Mouse (Mus musculus) lung, postnatal 36 days (tissue): ENCODE results near the gene Gm11983.
"Not testable (repeated sequence)": the region's sequence is repeated elsewhere in the genome, so short reads cannot be mapped to it uniquely, and the experiment has no call there.

Experiments used
- DNase-seq: peaks from one replicate; pipeline ENCODE4 v3.0.0; 2022; ENCODE audit warnings: mixed read lengths

The Gm11983 gene

DNA sequence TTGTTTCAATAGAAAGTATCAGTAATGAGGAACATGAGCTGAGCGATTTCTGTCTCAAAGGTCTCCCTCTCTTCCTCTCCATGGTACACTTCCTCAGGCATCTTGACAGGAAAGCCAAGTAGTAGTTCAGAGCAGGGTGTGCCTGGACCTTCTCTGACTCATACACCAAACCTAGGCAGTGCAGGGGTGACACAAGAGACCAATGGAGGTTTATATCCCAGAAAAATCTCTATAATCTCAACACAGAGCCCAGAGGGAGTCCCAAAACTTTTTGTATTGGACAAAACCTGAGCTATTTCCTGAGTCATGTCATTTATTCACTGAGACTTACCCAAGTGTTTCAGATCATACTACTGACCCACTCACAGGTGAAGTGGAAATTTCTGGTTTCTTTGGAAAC lies at the start of gene Gm11983:
Gm11983 (minus strand) TSS at position 101 of the 400 bp plus-strand sequence.
- no peak for DNase-seq

GRCm38 (mm10) chr11:6883045-6883444 lies 45.6 kb upstream of the Gm11983 start:
- not testable (repeated sequence) for DNase-seq

- peak; percentile 23 for DNase-seq
Observed at GRCm38 (mm10) chr11:6881614-6882013, 44.2 kb upstream of the Gm11983 start.

GRCm38 (mm10) chr11:6877740-6878139 lies 40.3 kb upstream of the Gm11983 start:
- DNase-seq: no peak

DNA sequence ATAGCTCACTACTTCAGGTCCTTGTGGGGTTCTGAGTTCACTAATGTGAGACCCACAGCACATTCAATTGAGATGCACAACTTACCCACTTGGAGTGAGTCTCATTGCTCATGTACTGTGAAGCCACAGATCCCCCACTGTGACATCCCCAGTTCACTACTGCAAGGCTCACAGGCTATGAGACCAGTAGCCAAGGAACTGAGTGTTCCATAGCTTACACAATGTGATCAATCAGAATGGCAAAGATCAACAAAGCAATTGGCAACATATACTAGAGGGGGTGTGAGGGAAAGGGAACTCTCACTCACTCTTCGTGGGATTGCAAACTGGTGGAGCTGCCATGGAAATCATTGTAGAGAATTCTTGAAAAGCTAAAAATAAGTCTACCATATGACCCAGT lies 33.5 kb upstream of the Gm11983 start:
- no peak for DNase-seq

GRCm38 (mm10) chr11:6865536-6865935 lies 28.1 kb upstream of the Gm11983 start:
- DNase-seq: no peak

- no peak for DNase-seq
Observed at GRCm38 (mm10) chr11:6862185-6862584, 24.7 kb upstream of the Gm11983 start.

DNA sequence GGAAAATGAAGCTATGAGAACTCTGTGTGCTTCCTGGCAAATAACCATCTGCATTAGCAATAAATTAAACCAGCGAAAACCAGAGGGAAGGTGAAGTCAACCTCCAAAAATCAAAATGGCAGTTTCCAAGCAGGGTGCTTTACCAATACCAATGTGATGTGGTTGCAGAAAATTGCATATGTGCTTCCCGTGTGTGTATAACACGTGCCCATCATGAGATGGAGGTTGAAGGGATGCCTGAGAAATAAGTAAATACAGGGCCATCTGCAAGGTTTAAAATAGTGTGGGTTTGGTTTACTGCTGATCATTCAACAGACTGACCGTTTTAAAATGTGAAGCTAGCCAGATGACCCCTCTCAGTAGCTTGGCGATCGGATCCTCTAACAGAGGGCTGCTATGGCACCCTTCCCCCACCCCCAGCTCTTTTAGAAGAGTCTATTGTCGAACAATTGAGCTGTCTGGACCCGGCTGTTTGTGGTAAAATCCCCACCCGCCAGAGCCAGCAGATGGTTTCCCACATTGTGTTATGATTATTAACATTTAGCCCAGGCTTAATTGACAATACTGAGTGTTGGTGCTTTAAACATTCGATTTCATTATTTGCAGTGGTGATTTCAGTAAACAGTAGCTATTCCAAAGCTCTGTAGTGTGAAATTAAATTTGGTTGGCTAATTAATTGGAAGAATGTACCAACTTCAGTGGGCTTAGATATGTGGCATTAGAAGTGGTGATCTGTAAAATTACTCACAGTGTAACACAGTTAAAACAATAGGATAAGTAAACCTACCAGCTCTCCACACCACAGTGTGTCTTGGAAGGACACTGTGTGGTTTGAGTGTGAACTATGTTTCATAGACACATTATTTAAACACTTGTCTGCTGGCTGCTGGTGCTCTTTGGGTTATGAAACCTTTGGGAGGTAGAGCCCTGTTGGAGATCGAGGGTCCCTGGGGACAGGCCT lies 22.7 kb upstream of the Gm11983 start:
- no peak for DNase-seq

- DNase-seq: no peak
Observed at GRCm38 (mm10) chr11:6859096-6859495, 21.6 kb upstream of the Gm11983 start.

DNA sequence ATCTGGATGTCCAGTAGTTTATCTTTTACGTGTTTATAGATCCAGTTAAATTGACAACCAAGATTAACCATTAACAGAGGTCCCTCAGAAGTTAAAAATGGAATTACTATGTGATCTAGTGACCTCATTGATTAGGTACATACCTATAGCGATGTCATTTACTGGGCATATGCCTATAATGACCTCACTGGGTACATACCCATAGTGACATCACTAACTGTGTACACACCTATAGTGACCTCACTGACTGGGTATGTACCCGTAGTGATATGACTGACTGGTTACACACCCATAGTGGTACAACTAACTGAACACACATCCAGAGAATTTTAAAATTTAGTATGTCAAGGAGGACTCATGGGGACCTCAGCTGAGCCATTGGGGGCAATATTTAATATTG lies 18.5 kb upstream of the Gm11983 start:
- DNase-seq: no peak

GRCm38 (mm10) chr11:6853366-6853765 lies 15.9 kb upstream of the Gm11983 start:
- DNase-seq: not testable (repeated sequence)

- DNase-seq: no peak
Observed at GRCm38 (mm10) chr11:6843831-6844230, 6.4 kb upstream of the Gm11983 start.

DNA sequence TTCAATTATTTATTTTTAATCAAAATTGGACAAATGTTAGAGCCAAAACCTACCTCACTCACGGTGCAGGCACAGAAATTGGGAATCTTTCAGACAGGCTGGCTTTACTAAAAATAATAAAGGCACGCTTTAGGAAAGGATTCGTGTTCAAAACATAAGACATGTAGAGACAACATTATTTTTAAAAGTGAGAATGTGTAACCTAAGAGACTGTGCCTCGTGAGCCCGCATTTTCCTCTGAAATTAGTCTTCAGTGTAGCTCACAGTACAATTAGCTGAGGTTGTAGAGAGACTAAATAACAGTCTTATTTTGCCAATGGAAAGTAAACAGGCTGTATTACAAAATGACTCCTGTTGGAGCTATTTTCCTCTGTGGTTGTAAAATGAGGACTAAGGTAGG lies 4.7 kb upstream of the Gm11983 start:
- no peak for DNase-seq

DNA sequence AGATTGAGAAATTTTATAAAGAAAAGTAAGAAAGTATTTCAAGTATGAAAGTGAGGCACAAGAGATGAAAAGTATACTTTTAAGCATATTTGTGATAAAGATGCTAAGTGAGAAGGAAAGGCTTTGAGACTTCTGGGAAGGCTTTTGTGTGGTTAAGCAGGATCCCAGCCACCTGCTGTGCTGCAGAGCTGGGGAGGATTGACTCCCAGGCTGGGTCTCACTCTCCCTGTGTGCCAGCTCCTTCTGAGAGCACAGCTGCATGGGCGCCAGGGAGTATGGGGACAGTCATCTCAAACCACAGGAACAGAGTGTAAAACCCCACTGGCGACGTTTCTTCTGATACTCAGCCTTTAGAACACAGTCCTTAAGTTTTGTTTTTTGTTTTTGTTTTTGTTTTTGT lies 3.3 kb upstream of the Gm11983 start:
- no peak for DNase-seq

- DNase-seq: no peak
Observed at GRCm38 (mm10) chr11:6834636-6835035, 2.8 kb downstream of the Gm11983 start.

GRCm38 (mm10) chr11:6833731-6834130 lies 3.7 kb downstream of the Gm11983 start:
- no peak for DNase-seq

DNA sequence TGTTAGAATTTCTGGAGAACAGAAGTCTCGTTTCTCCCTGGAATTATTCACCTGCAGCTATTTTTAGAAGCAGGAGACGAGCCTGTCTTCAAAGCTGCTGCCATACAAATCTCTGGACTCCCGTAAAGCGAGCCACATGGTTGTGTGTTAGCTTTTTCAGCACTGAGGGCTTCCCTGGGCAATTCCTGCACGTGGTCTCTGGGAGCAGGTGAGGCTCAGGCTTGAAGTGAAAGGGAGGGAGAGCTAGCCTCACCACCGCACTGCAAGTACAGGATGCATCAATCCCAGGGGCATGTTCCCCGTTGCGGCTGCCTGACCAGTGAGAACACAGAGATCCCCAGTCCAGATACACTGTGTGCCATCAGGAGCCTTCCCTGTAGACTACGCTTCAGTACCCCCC lies 5.5 kb downstream of the Gm11983 start:
- DNase-seq: no peak

- DNase-seq: no peak
Observed at GRCm38 (mm10) chr11:6828196-6828595, 9.3 kb downstream of the Gm11983 start.

GRCm38 (mm10) chr11:6826157-6826556 lies 11.3 kb downstream of the Gm11983 start:
- no peak for DNase-seq

GRCm38 (mm10) chr11:6823176-6823575 lies 14.3 kb downstream of the Gm11983 start:
- DNase-seq: no peak

DNA sequence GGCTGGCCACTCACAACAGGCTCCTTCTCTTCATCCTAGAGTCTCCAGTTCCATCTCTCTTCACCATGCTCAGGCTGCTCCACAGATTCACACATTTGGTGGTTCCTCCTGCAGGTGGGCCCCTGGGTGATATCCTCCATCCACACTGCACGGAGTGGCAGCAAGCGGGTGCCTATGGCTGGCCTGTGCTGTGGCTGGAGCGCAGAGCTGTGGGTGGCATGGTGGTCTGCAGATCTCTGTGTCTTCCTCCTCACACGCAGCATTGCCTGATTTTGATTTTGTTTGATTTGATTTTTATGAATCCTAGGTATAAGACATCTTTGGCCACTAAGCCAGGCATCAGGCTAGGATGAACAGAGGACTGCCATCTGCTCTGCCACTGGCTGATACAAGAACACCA lies 23.0 kb downstream of the Gm11983 start:
- no peak for DNase-seq

DNA sequence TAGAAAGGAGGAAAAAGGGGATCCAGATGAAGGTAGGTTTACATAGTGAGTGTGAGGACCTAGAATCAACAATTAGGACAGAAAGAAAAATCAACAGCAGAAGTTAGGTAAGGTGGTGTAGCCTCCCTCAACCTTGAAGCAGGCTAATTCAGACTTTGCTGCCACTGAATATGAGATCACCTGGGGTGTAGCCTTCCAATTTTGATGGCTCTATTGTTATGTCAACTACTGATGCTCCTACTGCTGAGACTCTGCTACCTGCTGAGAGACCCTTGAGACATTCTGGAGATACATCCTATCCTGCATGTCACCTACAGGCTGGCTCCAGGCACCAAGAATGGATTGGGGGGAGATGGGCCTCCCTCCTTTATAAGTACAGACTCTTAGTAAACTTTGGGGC lies 34.6 kb downstream of the Gm11983 start:
- DNase-seq: not testable (repeated sequence)

DNA sequence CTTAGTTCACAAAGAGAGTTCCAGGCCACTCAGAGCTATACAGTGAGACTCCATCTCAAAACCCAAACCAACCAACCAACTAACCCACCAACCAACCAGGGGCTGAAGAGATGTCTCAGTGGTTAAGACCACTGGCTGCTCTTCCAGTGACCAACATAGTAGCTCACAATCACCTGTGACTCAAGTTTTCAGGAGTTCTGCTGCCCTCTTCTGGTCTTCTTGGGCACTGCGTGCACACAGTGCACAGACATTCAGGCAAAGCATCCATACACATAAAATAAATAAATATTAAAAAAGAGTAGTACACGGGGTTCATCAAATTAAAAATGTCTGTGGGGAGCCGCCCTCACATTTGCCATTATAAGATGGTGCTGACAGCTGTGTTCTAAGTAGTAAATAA lies 46.8 kb downstream of the Gm11983 start:
- peak; percentile 27 for DNase-seq
